Mouse (Mus musculus): ENCODE results near the gene Vmn2r45. TPM values are rescaled to one million over a fixed set of nuclear protein-coding genes. Genes with fewer than 3 reads are reported as not detected.
"Not testable (repeated sequence)": the region's sequence is repeated elsewhere in the genome, so short reads cannot be mapped to it uniquely, and the experiment has no call there.

The Vmn2r45 gene
- polyA plus RNA-seq (2012; ENCODE audit: insufficient read depth, insufficient read length, missing spikeins), result not detected in 2 replicates

DNA sequence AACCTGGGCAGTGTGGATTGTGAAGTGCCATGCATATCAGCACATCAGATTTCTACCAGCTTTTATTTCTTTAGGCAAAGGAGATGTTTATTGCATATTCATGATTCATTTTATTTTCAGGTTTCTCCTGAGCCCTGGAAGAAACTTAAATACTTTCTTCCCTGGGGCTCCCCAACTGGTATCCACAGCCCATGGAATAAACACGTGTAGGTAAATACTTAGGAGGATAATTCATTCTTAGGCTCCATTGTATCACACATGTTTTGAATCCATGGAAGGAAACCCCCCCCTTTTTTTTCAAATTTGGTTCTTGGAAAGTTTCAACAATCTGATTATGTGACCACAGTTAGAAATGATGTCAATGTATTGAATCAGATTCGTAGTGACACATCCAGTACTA lies at the start of gene Vmn2r45:
TSS of gene Vmn2r45 (minus strand) at position 101 of the 400 bp plus-strand sequence.
- H3K4me1 ChIP-seq (ENCODE audit: control insufficient read depth, insufficient read depth, insufficient read length, low read length); H3K27ac ChIP-seq (replicated peaks; ENCODE audit: low read depth, low read length); H3K4me3 ChIP-seq (ENCODE audit: insufficient read depth, low read depth, low read length): not testable (repeated sequence)

Other genes starting within 250 kb of the Vmn2r45 start
- not detected in 2 replicates for gene Vmn2r43, start 228.5 kb downstream of the Vmn2r45 start, polyA plus RNA-seq (2012; ENCODE audit: insufficient read depth, insufficient read length, missing spikeins)
- gene Vmn2r44, start 105.7 kb downstream of the Vmn2r45 start, polyA plus RNA-seq (2012; ENCODE audit: insufficient read depth, insufficient read length, missing spikeins), result not detected in 2 replicates

All from brown adipose tissue, adult 24 weeks (tissue).